Mouse (Mus musculus) megakaryocyte, embryonic 14.5 days (primary cell): Measurements from ENCODE around the gene Rab28.

Experiments
- FLI1 ChIP-seq: IDR thresholded peaks from 2 replicates; pipeline ENCODE4 v1.6.1; 2012; ENCODE audit warnings: low read length, inconsistent platforms, mixed read lengths
- GATA1 ChIP-seq: IDR thresholded peaks from 3 replicates; pipeline ENCODE4 v1.6.1; 2012; ENCODE audit warnings: mixed read lengths, low read length, inconsistent platforms, borderline replicate concordance

DNA sequence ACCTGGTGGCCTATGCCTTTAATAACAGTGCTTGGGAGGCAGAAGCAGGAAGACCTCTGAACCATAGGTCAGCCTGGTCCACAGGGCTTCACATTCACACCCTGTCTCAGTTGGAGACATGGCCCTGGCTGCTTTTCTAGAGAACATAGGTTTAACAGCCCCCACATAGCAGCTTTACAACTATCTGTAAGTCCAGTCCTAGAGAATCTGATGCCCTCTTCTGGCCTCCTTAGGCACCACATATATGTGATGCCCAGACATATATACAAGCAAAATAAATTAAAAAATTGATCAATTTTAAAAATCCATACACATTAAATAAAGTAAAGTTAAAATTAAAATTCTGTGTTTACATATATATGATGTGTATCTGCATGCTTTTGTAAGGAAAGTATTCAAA is 10.0 kb downstream of the Rab28 start:
- TF ChIP-seq GATA1 = no peak
- no peak for TF ChIP-seq FLI1
